ENCODE assay signal across 9 mouse cellular contexts in the genomic region with DNA sequence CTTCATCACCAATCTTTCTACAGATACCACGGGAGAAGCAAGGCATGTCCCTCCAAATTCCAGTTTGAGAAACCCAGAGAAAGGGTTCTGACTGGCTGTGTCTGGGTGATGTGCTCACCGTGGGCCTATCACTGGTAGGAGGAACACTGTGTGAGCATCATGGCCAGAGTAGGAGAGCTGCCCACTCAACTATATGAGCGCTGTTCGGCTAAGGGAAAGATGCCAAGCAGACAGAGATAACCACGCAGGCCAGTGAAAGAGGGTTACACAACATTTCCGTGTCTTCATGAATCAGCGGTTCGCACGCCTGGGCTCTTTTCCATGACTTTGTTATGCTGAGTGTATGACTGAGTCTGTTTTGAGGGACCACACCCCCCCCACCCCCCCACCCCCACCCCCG.
DNase-seq lines count a peak whose midpoint lies in the region; ATAC-seq and TF ChIP-seq lines count a peak whose summit lies in the region.
"Had no signal": no experiment of that assay in that cellular context is flagged by ENCODE, and none has a peak within 500 bp of the region (broad histone marks: within the 10 kb centered on the region; RNA-seq: fewer than 3 reads in every experiment).

No protein-coding gene starts in this region.

- H3K27ac ChIP-seq in left cerebral cortex, adult 2 months: 0 out of 2 replicates have a peak overlapping the region, but pooled peaks have one; percentile 2
- no peak overlapping the region for H3K27ac ChIP-seq in stomach, postnatal 0 days (replicated peaks)
- H3K27ac ChIP-seq: limb, embryonic 13.5 days had no signal

- ATAC-seq in stomach, postnatal 0 days (ENCODE audit: low FRiP score, low TSS enrichment): peak; percentile 34; the same call in 1 of the 2 replicates

- H3K9me3 ChIP-seq in stomach, postnatal 0 days (ENCODE audit: control insufficient read depth, low read length): no peaks in the 10 kb centered on the region
- H3K9me3 ChIP-seq: limb, embryonic 13.5 days had no signal

- TF ChIP-seq EP300 in stomach, postnatal 0 days (optimal IDR thresholded peaks at IDR 0.05): no peak

- no peaks in the 10 kb centered on the region for H3K27me3 ChIP-seq in stomach, postnatal 0 days (ENCODE audit: control insufficient read depth, insufficient read depth, low read length)
- H3K27me3 ChIP-seq: limb, embryonic 13.5 days had no signal

- no peak for TF ChIP-seq CTCF in left cerebral cortex, adult 2 months (IDR thresholded peaks at IDR 0.05)
- no peak for TF ChIP-seq CTCF in stomach, postnatal 0 days (IDR thresholded peaks at IDR 0.05; ENCODE audit: low read depth)

- WGBS in stomach, postnatal 0 days: 66% methylated on average over 10 of the region's 10 CpGs

- intact Hi-C loops in left cerebral cortex, adult 2 months (cut with DNase I): loop anchor here (5.0 kb wide), 2 partner anchors 56 to 776 kb away; no protein-coding TSS in a partner anchor

- H3K4me3 ChIP-seq in left cerebral cortex, adult 2 months: no peak overlapping the region
- no peak overlapping the region for H3K4me3 ChIP-seq in stomach, postnatal 0 days (ENCODE audit: low read depth, low read length)
- H3K4me3 ChIP-seq: limb, embryonic 13.5 days had no signal

- peak; percentile 68 for DNase-seq in urinary bladder, postnatal 14 days (ENCODE audit: low spot score)
- DNase-seq in urinary bladder, postnatal 10 days (ENCODE audit: low spot score): no peak
- DNase-seq in heart, adult 9 months (ENCODE audit: low spot score in 2 of 2): peak; percentile 76 to 86
- DNase-seq in left cerebral cortex, adult 2 months (ENCODE audit: extremely low spot score in 1 of 2, low spot score in 2 of 2): peak; percentile 49 to 68
- DNase-seq in stomach, postnatal 0 days (ENCODE audit: low spot score): no peak
- DNase-seq in cerebellum, adult 9-10 months: no peak
- DNase-seq in B cell, adult 2 months: no peak
- no peak for DNase-seq in natural killer cell, adult 2 months (ENCODE audit: low spot score in 2 of 2)

- H3K36me3 ChIP-seq in stomach, postnatal 0 days (ENCODE audit: control insufficient read depth, insufficient read depth, low read length): no peaks in the 10 kb centered on the region
- H3K36me3 ChIP-seq: limb, embryonic 13.5 days had no signal

- H3K4me2 ChIP-seq in stomach, postnatal 0 days (replicated peaks; ENCODE audit: low read depth): no peak overlapping the region
- H3K4me2 ChIP-seq: limb, embryonic 13.5 days had no signal

- no peak overlapping the region for H3K9ac ChIP-seq in stomach, postnatal 0 days (ENCODE audit: low read length)
- H3K9ac ChIP-seq: limb, embryonic 13.5 days had no signal

- no peaks in the 10 kb centered on the region; the same call in 1 of the 2 replicates for H3K4me1 ChIP-seq in stomach, postnatal 0 days (replicated peaks; ENCODE audit: control insufficient read depth, insufficient read depth)

Comparison
In these comparisons a context has a peak if more than half of its experiments do, and no peak if none do; other contexts are left out.
1. DNase-seq: peak in urinary bladder, postnatal 14 days (single experiment), heart, adult 9 months (2 of 2) and left cerebral cortex, adult 2 months (2 of 2); none in urinary bladder, postnatal 10 days (single experiment), stomach, postnatal 0 days (single experiment), cerebellum, adult 9-10 months (single experiment), B cell, adult 2 months (0 of 2) and natural killer cell, adult 2 months (0 of 2).